Mouse (Mus musculus) testis, postnatal 14 days (tissue): ENCODE measurements around the gene Grin1.
A peak's percentile ranks its signal among the peaks of the same experiment; 100 is the strongest.

Experiments used
- DNase-seq: peaks from one replicate; pipeline ENCODE4 v3.0.0; 2021; ENCODE audit warnings: low spot score

Grin1 gene

DNA sequence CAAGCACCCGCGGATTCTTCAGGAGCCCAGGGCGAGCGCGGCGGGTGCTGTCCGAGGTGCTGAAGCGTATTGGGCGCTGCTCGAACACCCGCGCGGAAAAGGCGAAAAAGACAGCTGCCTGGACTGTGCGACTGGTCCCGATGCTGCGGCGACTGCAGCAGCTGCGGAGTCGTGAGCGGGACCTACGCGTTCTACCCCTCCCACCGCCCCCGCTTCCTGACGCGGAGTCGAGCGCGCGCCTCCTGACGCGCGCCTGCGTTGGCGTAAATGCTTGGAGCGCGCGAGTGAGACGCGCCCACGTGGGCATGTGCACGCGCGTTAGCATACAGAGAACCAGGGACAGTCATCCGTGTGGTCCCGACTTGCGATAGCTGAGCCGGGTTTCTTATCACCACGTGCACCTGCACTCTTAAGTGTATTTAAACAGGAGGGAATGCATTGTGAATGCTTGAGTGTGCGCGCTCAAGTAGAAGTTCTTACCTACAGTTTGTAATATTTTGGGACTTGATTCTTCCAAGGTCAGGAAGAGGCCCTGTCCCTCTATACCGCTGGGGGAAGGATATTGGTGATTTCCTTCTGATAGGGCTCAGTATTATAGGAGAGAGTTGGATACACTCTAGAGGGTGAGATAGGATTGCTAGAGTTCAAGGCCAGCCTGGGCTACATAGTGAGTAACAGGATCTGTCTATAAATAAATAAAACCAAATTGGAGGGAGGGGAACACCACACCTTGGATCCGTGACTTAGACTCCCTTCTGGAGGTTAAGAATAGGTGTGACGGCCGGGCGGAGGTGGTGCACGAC, at the start of gene Grin1:
Gene Grin1 (minus strand): TSS at position 217 of the 803 bp plus-strand sequence.
- peak; percentile 62 for DNase-seq

DNA sequence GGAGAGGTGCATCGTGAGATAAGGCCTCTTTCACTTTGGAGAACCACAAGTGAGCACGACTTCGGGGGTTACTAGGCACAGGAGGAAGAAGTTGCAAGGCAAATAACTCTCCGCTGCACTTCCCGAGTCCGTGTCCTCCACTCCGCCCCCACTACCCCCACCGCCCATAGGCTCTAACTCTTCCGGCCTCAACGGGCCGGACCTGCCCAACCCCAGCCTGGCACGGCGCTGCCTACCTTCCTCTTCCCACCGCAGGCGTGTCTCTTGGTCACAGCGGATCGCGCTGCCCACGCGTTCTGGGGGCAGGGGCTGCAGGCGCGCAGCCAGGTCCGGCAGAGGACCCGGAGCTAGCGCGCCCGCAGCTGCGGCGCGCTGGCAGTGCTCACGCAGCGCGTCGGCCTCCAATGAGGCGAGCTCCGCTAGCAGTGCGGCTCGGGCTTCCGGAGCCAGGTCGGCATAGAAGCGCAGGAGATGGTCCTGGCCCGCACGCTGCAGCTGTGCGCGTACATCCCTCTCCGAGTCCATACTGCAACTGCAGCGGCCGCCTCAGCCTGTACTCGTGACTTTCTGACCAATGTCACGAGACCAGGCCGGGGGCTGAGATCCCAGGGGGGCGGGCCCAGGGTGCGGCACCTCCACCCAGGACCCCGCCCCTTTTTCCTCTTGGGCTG, 46.2 kb upstream of the Grin1 start, which contains the start of gene Uap1l1:
Gene Uap1l1 (minus strand): TSS at position 592 of the 671 bp plus-strand sequence.
- peak; percentile 80 for DNase-seq

DNA sequence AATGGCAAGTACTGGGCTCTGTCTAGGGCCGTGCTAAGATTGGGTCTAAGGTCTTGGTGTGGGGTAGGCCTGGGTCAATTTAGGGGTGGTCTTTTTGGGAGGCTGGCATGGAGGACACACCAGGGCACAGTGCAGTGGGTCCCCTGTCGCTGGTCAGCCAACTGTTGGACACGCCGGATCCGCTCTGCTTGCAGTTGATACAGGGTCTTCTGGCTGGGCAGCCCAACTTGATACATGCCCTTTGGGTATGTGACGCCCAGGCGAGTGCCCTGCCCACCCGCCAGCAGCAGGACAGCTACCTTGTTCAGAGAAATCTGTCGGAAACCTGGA, 45.7 kb upstream of the Grin1 start:
- no peak for DNase-seq

DNA sequence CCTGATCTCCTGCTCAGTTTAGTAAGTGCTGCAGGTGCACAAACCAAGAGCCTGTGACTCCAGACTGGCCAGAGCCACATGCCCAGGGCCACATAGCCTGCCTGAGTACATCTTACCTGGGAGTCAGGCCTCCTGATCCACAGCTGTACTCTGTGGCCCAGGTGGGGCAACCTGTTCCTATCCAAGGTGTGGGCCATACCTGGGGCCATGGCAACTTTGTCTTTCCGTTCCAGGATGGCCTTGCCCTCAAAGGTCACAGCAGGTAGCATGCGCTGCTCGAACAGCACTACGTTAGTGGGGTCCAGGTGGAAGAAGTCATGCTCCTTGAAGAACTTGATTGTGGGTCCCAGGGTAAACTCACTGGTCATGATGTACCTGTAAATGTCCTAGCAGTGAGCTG, 45.3 kb upstream of the Grin1 start:
- no peak for DNase-seq

DNA sequence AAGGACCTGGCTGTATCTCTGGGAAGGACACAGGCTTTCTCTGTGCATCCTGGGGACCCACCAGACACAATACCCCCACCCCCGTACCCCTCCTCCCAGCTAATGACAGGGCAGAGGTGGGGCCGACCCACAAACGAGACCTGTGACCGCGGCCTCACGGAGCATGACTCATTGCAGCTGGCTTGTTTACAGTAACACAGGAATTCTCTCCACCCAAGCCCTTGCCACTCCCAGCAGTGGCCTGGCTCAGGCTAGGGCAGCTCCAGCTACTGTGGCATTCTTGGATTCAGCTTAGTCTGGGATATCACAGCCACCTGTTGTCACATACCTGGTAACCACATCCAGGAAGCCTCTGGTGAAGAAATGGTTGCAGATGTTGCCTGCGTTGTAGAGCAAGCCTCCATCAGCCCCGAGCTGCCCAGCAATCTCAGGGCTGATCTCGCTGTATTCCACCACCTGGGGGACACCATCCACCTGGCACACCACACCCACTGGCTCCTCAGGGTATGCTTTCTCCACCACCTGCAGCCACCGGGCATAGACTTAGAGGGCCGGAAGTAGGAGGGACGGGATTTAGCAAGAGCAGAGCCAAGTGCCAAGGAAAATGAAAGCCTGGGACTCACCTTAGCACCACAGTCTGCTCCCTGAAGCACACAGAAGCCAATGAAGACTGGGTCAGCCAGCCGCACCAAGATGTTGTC, 44.6 kb upstream of the Grin1 start:
- DNase-seq: no peak

DNA sequence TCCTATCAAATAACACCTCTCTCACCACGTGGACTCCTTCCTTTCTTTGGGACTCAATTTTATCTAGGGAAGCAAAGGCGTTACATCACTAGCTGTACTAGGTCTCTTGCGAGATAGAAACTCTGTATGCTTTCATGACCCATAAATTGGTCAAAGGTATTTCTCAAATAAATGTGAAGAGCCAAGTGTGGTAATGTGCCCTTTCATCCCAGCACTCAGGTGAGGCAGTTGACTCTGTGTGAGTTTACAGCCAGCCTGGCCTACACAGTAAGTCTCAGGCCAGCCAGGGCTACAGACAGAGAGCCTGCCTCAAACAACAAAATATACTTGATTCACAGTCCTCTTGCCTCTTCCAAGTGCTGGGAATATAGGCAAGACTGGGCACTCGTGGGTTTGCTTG, 40.9 kb upstream of the Grin1 start:
- no peak for DNase-seq

DNA sequence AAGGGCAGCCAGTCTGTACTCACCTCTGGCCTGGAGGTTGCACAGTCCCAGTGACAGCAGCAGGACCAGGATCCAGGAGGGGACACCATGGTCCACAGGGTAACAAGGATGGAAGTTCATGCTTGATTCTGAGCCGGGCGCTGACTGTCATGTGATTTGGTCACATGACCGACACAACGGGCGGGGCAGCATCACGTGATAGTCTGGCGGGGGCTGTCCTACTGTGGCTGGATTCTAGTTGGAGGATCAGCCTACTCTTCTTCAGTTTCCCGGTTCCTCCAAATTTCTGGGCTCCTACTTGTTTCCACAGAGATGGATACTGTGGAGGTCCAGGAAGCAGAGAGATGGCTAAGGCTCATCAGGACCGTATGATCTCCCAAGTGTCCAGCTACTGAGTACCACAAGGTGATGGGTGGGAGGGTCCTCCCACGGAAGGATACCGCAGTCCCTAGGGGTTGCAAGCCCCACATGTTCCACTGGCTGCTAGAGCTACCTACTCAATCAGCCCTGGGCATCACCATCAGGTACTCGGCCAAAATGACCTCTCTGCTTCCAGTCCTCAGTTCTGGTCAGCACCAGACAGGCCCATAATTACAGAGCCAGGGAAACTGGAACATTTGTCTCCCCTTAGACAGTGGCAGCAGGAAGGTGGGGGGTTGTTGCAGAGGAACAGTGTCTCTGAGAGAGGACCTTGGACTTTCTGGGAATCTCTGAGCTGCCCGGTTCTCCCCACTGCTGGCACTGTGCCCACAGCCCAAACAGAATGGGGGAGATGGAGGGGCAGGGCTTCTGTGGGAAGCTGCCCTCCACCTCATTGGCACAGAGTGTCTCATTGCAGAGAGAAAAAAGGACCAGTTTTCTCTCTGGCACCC, 37.5 kb upstream of the Grin1 start, which contains the start of gene Dpp7:
Gene Dpp7 (minus strand): TSS at position 152 of the 872 bp plus-strand sequence.
- DNase-seq: peak; percentile 75

DNA sequence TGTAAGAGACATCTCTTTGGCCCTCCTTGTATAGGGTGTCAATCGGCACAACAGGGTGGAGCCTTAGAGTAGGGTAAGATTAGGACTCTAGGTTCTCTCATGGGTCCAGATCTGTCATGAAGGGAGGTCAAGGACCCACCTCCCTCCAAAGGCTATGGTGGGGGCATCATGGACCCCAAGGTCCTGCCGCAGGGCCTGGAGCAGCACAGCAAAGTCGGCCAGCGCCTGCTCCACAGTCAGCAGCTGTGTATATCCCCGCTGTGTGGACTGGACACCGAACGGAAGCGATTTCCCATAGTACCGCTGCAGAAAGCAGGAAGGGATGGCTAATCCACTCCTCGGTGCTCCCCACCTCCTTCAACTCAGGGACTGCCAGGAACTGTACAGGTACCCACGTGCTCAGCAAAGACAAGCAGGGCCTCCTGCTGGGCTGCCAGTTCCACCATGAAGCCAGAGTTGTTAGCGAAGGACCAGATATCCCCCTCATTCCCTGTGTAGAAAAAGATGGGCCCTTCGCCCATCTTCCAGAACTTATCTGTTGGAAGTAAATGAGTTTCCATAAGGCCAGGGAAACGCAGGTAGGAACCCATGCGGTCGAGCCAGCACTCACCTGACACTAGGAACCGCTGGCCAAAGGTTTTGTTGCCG, 36.6 kb upstream of the Grin1 start:
- no peak for DNase-seq

DNA sequence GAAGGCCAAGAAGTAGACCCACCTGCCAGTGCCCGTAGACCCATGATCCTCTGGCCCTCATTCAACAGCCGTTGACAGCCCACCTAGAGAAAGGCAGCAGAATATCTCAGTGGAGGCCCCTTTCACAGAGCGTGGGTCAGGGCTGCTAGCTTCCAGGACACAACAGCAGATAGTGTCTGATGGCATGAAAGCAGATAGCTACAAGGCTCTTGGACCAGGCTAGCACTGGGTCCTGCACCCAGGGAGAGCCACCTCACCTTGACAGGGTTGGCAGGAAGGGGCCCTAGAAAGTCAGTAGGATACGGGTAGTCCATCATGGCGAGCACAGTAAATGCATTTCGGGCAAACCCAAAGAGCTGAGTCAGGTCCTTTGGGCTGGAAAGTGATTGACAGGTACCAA, 35.2 kb upstream of the Grin1 start:
- no peak for DNase-seq

DNA sequence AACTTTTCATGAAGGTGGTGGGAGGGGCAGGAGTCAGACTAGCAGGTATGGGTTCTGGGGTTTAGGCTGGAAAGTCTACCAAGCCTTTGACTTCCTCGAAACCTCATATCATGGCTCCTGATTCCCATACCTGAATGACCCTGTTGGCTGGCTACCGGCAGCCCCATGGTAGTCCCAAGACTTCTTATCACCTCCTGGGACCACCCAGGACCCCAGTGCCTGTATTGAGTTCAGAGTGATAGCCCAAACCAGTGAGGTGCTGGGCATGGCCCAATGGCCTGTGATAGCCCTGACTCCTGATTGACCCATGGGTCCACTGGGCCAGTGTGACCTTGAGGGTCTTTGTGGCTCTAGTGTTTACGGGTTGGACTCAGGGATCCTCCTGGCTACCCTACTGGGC, 31.7 kb upstream of the Grin1 start:
- no peak for DNase-seq

DNA sequence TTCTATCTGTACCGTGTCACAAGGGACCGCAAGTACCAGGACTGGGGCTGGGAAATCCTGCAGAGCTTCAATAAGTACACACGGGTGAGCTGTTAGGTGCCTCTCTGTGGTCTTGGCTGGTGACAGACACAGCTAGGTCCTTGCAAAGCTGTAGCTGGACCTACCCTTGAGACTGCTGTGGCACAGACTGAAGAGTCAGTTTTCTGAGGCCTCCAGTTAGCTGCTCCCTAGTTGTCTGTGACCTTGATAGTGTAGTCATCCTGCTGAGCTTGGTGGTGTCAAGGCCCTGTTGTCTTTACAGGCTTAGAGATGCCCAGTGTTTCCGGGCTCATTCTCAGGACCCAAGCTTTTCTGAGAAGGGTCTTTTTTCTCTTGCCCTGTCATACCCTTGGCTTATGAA, 30.5 kb upstream of the Grin1 start:
- no peak for DNase-seq

DNA sequence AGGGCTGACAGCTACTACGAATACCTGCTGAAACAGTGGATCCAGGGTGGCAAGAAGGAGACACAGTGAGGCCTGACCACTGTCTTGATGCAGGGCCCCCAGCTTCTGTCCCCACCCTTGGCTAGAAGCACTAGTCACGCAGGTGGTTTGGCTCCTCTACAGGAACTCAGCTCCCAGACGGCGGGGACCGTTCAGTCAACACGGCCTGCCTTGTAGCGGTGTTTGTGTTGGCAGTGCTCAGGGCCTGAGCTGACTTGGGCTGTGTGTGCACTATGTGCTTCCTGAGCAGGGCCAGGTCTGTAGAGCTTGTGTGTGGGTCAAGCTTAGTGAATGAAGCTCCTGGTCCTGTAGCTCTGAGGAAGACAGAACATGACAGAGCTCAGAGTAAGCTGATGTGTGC, 29.2 kb upstream of the Grin1 start:
- DNase-seq: no peak

DNA sequence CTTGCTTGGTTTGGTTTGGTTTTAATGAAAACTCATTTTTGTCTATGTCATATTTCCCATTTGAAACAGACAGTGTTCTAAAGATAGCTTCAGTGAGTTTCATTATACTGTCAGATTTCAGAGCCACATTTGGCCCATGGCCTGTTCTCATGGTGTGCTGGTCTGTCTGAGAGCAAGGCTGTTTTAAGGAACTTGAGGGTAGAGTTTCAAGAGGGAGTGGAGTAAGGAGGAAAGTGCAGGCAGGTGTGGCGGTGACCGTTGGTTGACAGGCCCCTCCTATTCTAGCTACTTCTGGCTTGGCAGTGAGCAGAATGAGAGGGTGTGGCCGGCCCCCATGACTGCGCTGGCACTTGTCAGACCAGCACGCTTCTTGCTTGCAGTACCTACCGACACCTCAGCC, 19.3 kb upstream of the Grin1 start:
- DNase-seq: no peak

DNA sequence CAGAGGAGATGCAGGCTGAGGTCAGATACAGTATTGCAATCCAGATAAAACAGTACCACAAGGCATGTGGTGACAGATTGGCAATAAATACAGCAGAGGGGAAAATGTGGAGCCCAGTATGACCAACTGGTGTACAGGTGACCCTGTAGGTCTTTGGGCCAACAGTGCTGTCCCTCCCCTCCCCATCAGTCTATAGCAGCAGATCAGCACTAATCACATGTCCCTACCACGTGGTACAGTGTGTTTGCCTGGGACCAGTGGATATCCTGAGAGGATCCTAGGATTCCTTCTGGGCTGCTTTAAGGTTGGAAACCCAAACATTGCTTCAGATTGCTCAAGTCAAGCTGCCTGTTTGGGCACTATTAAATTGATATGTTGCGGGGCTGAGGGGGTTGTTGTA, 14.6 kb upstream of the Grin1 start:
- no peak for DNase-seq

DNA sequence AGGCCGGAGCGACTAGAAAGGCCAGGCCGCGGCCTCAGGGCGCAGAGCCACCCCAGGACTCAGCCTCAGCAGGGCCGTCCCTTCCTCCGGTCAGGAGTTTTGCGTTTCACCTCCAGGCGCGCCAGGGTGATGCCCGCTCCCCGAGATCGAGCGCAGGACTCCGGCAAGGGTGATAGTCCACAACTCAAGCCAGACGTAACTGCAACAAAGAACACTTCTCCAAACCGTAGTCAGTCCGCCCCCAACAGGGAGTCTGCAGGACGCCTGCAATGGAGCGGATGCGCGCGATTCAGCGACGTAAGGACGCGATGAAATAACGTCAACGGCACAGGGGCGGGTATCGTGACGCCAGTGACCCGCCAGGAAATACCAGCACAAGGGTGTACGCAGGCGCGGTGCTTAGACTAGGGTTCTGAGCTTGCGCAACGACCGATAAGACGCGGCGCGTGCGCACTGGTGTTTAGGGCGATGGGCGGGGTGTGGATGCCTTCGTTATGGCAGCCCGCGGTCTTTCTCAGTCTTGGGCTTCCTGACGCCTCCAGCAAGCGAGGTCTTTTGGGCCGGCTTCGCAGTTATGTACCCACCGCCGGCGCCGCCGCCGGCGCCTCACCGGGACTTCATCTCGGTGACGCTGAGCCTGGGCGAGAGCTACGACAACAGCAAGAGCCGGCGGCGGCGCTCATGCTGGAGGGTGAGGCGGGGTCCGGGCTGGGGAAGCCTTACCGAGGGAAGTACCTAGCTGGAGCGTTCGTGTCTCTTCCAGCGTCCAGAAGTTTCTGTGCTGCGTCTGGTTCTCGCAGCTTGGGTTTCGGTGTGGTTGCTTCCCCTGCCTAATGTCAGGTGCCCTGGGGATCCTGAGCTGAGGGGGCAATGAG, 13.5 kb upstream of the Grin1 start, which contains the start of gene Man1b1:
Gene Man1b1 (plus strand): TSS at position 53 of the 875 bp plus-strand sequence.
- DNase-seq: peak; percentile 99

DNA sequence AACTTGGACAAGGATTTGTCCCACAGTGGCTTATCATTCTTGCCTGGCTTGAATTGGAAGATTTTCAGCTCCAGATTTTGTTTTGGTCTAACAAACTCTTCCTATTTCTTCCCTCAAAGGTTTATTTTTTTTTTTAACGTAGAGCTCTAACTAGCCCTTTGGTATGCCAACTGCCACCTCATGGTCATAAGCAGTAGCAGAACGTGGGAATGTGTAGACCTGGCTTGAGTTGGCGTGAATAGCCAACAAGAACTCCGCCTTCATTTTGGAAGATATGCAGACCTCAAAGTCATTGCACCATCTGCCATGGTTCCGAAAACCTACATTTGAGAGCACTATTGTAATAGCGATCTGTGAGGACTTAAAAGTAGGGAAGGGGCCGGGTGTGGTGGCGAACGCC, 12.5 kb upstream of the Grin1 start:
- DNase-seq: no peak

DNA sequence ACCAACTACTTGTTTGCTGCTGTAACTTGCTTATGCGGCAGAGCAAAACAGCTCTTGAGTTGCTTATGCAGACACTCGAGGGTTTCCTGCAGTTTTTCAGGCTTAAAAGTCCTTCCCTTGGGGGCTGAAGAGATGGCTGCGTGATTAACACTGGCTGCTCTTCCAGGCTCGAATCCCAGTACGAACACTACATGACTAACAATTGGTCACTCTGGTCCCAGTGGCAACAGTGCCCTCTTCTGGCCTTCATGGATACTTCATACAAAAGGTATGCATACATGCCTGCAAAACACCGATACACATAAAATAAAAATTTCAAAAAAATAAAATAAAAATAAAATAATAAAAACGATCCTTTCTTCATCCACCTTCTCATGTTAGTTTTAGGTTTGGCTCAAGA, 9.5 kb upstream of the Grin1 start:
- no peak for DNase-seq

DNA sequence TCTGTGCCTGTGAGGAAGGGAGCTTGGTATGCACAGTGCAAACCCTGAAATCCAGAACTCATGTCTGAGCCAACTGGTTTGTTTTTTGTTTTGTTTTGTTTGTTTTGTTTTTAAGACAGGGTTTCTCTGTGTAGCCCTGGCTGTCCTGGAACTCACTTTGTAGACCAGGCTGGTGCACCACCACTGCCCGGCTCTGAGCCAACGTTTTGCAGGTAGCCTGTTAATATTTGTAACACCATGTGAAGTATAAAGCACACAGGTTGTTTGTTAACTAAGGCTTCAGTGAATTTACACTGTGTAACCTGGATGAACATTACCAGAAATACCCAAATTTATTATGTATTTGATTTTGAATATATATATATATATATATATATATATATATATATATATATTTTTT, 7.0 kb upstream of the Grin1 start:
- DNase-seq: no peak

DNA sequence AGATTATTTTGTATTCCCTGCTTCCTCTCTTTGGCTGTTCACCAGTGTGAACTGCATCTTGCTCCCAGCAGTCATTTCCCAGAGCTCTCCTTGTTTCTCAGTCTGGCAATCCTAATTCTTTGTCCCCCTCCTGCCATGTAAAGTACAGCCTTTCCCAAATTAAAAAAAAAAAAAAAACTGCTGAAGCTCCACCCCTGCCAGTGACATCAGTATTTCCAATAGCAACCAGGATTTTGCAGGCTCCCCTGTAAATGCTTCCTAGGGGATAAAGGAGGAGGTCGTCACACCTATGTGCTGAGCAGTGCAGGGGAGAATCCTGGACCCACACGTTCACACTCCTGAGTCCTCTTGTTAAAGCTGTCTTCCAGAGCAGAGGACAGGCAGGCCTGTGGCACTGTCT, 1.1 kb upstream of the Grin1 start:
- DNase-seq: no peak
